Mouse (Mus musculus) liver, adult 10 weeks (tissue): ENCODE results near the gene Gpr65. TPM values are rescaled to one million over a fixed set of nuclear protein-coding genes. Genes with fewer than 3 reads are reported as not detected.

ENCODE experiments used
- polyA plus RNA-seq: library from polyadenylated mRNA; stranded (reverse); fragments of 350-450 nt; fragmentation: Illumina TruSeq; extraction: RNeasy Lipid Tissue Mini Kit (QIAGEN cat#74804); gene quantifications from one replicate; pipeline ENCODE4 v1.2.3, GENCODE M21; 2014; ENCODE audit warnings: low read depth, low replicate concordance

The Gpr65 gene
- polyA plus RNA-seq = 3.9 TPM

GRCm38 (mm10) chr12:98268441-98269369 is at the start of gene Gpr65:
Gpr65 (plus strand) TSS chr12:98268635.

GRCm38 (mm10) chr12:98258845-98259517 is 9.5 kb upstream of the Gpr65 start, which contains the start of gene Galc:
Galc (minus strand) TSS chr12:98259459.

Other genes with a start within 250 kb of the Gpr65 start
- 3.8 TPM for gene Galc, start 9.2 kb upstream of the Gpr65 start, polyA plus RNA-seq